Mouse (Mus musculus): ENCODE results near the gene Olfr1046. TPM values are rescaled to one million over a fixed set of nuclear protein-coding genes. Genes with fewer than 3 reads are reported as not detected.
"Not testable (repeated sequence)": the region's sequence is repeated elsewhere in the genome, so short reads cannot be mapped to it uniquely, and the experiment has no call there.

The Olfr1046 gene
- polyA plus RNA-seq, 1 experiment from 2014 or later, result not detected

DNA sequence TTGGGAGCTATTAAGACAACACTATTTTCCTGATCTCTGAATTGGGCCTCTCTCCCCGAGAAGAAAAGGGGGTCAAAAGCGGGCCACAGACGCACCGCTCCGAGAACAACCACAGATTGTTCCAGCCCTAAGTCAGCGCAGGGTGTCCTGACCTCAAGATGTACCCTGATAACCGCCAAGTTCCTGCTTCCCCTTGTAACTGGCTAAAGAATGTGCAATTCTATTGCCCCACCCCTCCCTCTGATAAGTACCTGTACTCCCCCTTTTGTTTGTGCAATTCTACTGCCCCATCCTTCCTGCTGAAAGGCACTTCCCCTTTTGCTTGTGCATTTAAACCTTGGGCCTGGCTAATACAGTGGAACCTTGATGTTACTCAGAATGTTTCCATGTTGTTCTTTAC, 43.7 kb downstream of the Olfr1046 start:
- H3K9me3 ChIP-seq (replicated peaks; ENCODE audit: control insufficient read depth, low read length, poor library complexity, severe bottlenecking); H3K27ac ChIP-seq (ENCODE audit: low read length); ATAC-seq; H3K9ac ChIP-seq (ENCODE audit: low read depth, low read length); H3K27me3 ChIP-seq (ENCODE audit: control insufficient read depth, insufficient read depth, low read depth, low read length); H3K36me3 ChIP-seq (ENCODE audit: control insufficient read depth, insufficient read depth, low read length); H3K4me1 ChIP-seq (ENCODE audit: control insufficient read depth, insufficient read depth, low read length); H3K4me3 ChIP-seq (ENCODE audit: low read depth, low read length); H3K4me2 ChIP-seq (ENCODE audit: low read length): not testable (repeated sequence)
- 95% methylated on average over 7 of the region's 7 CpGs for WGBS

DNA sequence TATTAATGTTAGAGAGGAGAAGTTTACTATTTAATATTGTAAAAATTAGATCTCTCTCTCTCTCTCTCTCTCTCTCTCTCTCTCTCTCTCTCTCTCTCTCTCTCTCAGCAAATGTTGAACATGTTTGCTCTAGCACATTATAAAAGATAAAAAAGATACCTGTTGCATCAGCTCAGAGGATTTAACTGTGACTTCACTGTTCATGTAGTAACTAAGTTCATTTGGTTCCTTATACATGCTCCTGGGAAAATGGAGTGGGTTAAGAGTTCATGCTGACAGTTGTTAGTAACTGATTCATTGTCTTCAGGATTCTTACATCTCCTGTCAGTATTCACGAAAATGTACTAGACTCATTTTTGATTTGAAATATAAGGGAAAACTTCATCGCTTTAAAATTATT, 51.7 kb downstream of the Olfr1046 start, which contains the start of gene Olfr1043:
TSS of gene Olfr1043 (minus strand) at position 101 of the 400 bp plus-strand sequence.
- ATAC-seq, result no peak
- Histone ChIP-seq H3K9me3 (replicated peaks; ENCODE audit: control insufficient read depth, low read length, poor library complexity, severe bottlenecking) (no peaks in the 10 kb centered on the region), H3K27me3 (ENCODE audit: control insufficient read depth, insufficient read depth, low read depth, low read length) (no peaks in the 10 kb centered on the region), H3K4me1 (ENCODE audit: control insufficient read depth, insufficient read depth, low read length) (no peaks in the 10 kb centered on the region), H3K4me2 (ENCODE audit: low read length) (no peak within 1 kb of the TSS), H3K27ac (ENCODE audit: low read length) (no peak within 1 kb of the TSS), H3K36me3 (ENCODE audit: control insufficient read depth, insufficient read depth, low read length) (no peaks in the 10 kb centered on the region), H3K4me3 (ENCODE audit: low read depth, low read length) (no peak within 1 kb of the TSS), H3K9ac (ENCODE audit: low read depth, low read length) (no peak within 1 kb of the TSS)
- 89% methylated on average over 2 of the region's 2 CpGs for WGBS

Other genes with a start within 250 kb of the Olfr1046 start
- gene Olfr1029, start 245.4 kb downstream of the Olfr1046 start, polyA plus RNA-seq (2015; fragmentation: Nextera tagmentation; extraction: Ambion mirVana), result not detected in 2 replicates
- not detected in 2 replicates for gene Olfr1030, start 240.0 kb downstream of the Olfr1046 start, polyA plus RNA-seq (2015; fragmentation: Nextera tagmentation; extraction: Ambion mirVana)
- not detected in 2 replicates for gene Olfr1031, start 229.0 kb downstream of the Olfr1046 start, polyA plus RNA-seq (2015; fragmentation: Nextera tagmentation; extraction: Ambion mirVana)
- not detected in 2 replicates for gene Olfr1032, start 213.8 kb downstream of the Olfr1046 start, polyA plus RNA-seq (2015; fragmentation: Nextera tagmentation; extraction: Ambion mirVana)
- 0.79 TPM in 1 of 2 replicates, not detected in the other for gene Olfr1033, start 198.7 kb downstream of the Olfr1046 start, polyA plus RNA-seq (2015; fragmentation: Nextera tagmentation; extraction: Ambion mirVana)
- not detected in 2 replicates for gene Olfr1034, start 173.5 kb downstream of the Olfr1046 start, polyA plus RNA-seq (2015; fragmentation: Nextera tagmentation; extraction: Ambion mirVana)
- not detected in 2 replicates for gene Olfr1036, start 145.3 kb downstream of the Olfr1046 start, polyA plus RNA-seq (2015; fragmentation: Nextera tagmentation; extraction: Ambion mirVana)
- not detected in 2 replicates for gene Olfr1037, start 131.9 kb downstream of the Olfr1046 start, polyA plus RNA-seq (2015; fragmentation: Nextera tagmentation; extraction: Ambion mirVana)
- not detected in 2 replicates for gene Olfr1039, start 83.4 kb downstream of the Olfr1046 start, polyA plus RNA-seq (2015; fragmentation: Nextera tagmentation; extraction: Ambion mirVana)
- gene Olfr1040, start 72.6 kb downstream of the Olfr1046 start, polyA plus RNA-seq (2015; fragmentation: Nextera tagmentation; extraction: Ambion mirVana), result not detected in 2 replicates
- gene Olfr1042, start 57.5 kb downstream of the Olfr1046 start, polyA plus RNA-seq (2015; fragmentation: Nextera tagmentation; extraction: Ambion mirVana), result not detected in 2 replicates
- not detected in 2 replicates for gene Olfr1043, start 51.8 kb downstream of the Olfr1046 start, polyA plus RNA-seq (2015; fragmentation: Nextera tagmentation; extraction: Ambion mirVana)
- gene Olfr1044, start 41.5 kb downstream of the Olfr1046 start, polyA plus RNA-seq (2015; fragmentation: Nextera tagmentation; extraction: Ambion mirVana), result not detected in 2 replicates
- gene Olfr52, start 33.6 kb downstream of the Olfr1046 start, polyA plus RNA-seq (2015; fragmentation: Nextera tagmentation; extraction: Ambion mirVana), result not detected in 2 replicates
- not detected in 2 replicates for gene Olfr1045, start 16.3 kb downstream of the Olfr1046 start, polyA plus RNA-seq (2015; fragmentation: Nextera tagmentation; extraction: Ambion mirVana)
- gene Olfr1047, start 12.1 kb upstream of the Olfr1046 start, polyA plus RNA-seq (2015; fragmentation: Nextera tagmentation; extraction: Ambion mirVana), result not detected in 2 replicates
- gene Olfr1048, start 21.0 kb upstream of the Olfr1046 start, polyA plus RNA-seq (2015; fragmentation: Nextera tagmentation; extraction: Ambion mirVana), result not detected in 2 replicates
- not detected in 2 replicates for gene Olfr1049, start 39.0 kb upstream of the Olfr1046 start, polyA plus RNA-seq (2015; fragmentation: Nextera tagmentation; extraction: Ambion mirVana)
- gene Olfr1051, start 59.8 kb upstream of the Olfr1046 start, polyA plus RNA-seq (2015; fragmentation: Nextera tagmentation; extraction: Ambion mirVana), result not detected in 2 replicates
- not detected in 2 replicates for gene Olfr1052, start 73.1 kb upstream of the Olfr1046 start, polyA plus RNA-seq (2015; fragmentation: Nextera tagmentation; extraction: Ambion mirVana)
- not detected in 2 replicates for gene Olfr1053, start 96.0 kb upstream of the Olfr1046 start, polyA plus RNA-seq (2015; fragmentation: Nextera tagmentation; extraction: Ambion mirVana)
- gene Olfr1054, start 116.1 kb upstream of the Olfr1046 start, polyA plus RNA-seq (2015; fragmentation: Nextera tagmentation; extraction: Ambion mirVana), result not detected in 2 replicates
- gene Olfr1055, start 131.0 kb upstream of the Olfr1046 start, polyA plus RNA-seq (2015; fragmentation: Nextera tagmentation; extraction: Ambion mirVana), result not detected in 2 replicates
- gene Olfr1056, start 143.2 kb upstream of the Olfr1046 start, polyA plus RNA-seq (2015; fragmentation: Nextera tagmentation; extraction: Ambion mirVana), result not detected in 2 replicates
- not detected in 2 replicates for gene Olfr1057, start 159.1 kb upstream of the Olfr1046 start, polyA plus RNA-seq (2015; fragmentation: Nextera tagmentation; extraction: Ambion mirVana)
- gene Olfr1058, start 169.2 kb upstream of the Olfr1046 start, polyA plus RNA-seq (2015; fragmentation: Nextera tagmentation; extraction: Ambion mirVana), result not detected in 2 replicates
- gene Olfr1061, start 194.7 kb upstream of the Olfr1046 start, polyA plus RNA-seq (2015; fragmentation: Nextera tagmentation; extraction: Ambion mirVana), result not detected in 2 replicates
- not detected in 2 replicates for gene Olfr1062, start 207.4 kb upstream of the Olfr1046 start, polyA plus RNA-seq (2015; fragmentation: Nextera tagmentation; extraction: Ambion mirVana)
- not detected in 2 replicates for gene Olfr1065, start 231.3 kb upstream of the Olfr1046 start, polyA plus RNA-seq (2015; fragmentation: Nextera tagmentation; extraction: Ambion mirVana)
- gene Olfr1066, start 237.0 kb upstream of the Olfr1046 start, polyA plus RNA-seq (2015; fragmentation: Nextera tagmentation; extraction: Ambion mirVana), result not detected in 2 replicates